Mouse (Mus musculus) MEL (cell line): ENCODE measurements around the gene Acvr1b. TPM values are rescaled to one million over a fixed set of nuclear protein-coding genes. Genes with fewer than 3 reads are reported as not detected.

Source experiments
- DNase-seq: peaks from one replicate; pipeline ENCODE4 v3.0.0; 2011; ENCODE audit warnings: low read depth, low spot score
- H3K27ac ChIP-seq: 2 replicates; pipeline ENCODE4 v1.5.1; 2012; ENCODE audit warnings: low read depth, mild to moderate bottlenecking, control low read depth, low read length, moderate library complexity; ENCODE audit not compliant: control insufficient read depth
- H3K27me3 ChIP-seq, 2 experiments: fragments of 150-350 bp in 1 of 2; sonication (generic) in 1 of 2; 2 replicates each; pipeline ENCODE4 v1.6.1; 2012; ENCODE audit warnings: low read length in 2 of 2, mild to moderate bottlenecking in 2 of 2, improper control_type of control experiment in 1 of 2, moderate library complexity in 1 of 2; ENCODE audit not compliant: insufficient read depth in 2 of 2, control insufficient read depth in 1 of 2
- H3K36me3 ChIP-seq, 2 experiments: 2 replicates each; pipeline ENCODE4 v1.6.1; 2012 to 2014; ENCODE audit warnings: low read length in 2 of 2, improper control_type of control experiment in 1 of 2, inconsistent platforms in 1 of 2, mild to moderate bottlenecking in 1 of 2; ENCODE audit not compliant: insufficient read depth in 2 of 2, control insufficient read depth in 1 of 2
- H3K4me1 ChIP-seq, 2 experiments: fragments of 150-350 bp in 1 of 2; sonication (generic) in 1 of 2; 2 replicates each; pipeline ENCODE4 v1.6.1; 2012; ENCODE audit warnings: low read length in 2 of 2, improper control_type of control experiment in 1 of 2, mild to moderate bottlenecking in 1 of 2; ENCODE audit not compliant: insufficient read depth in 2 of 2, control insufficient read depth in 1 of 2
- H3K4me3 ChIP-seq, 2 experiments: fragments of 150-350 bp in 1 of 2; sonication (generic) in 1 of 2; 2 replicates each; pipeline ENCODE4 v1.5.1; 2012; ENCODE audit warnings: low read depth in 2 of 2, low read length in 2 of 2, mild to moderate bottlenecking in 2 of 2, moderate library complexity in 2 of 2, control low read depth in 1 of 2, improper control_type of control experiment in 1 of 2; ENCODE audit not compliant: control insufficient read depth in 1 of 2, insufficient read depth in 1 of 2
- H3K79me2 ChIP-seq: 2 replicates; pipeline ENCODE4 v1.6.1; 2012; ENCODE audit warnings: mild to moderate bottlenecking, low read length, moderate library complexity; ENCODE audit not compliant: control insufficient read depth, poor library complexity, insufficient read depth
- H3K9ac ChIP-seq: 2 replicates; pipeline ENCODE4 v1.6.1; 2012; ENCODE audit warnings: low read depth, mild to moderate bottlenecking, control low read depth, low read length, moderate library complexity; ENCODE audit not compliant: control insufficient read depth, poor library complexity, severe bottlenecking
- H3K9me3 ChIP-seq: fragments of 150-350 bp; sonication (generic); replicated peaks from 2 replicates; pipeline ENCODE4 v1.6.1; 2012; ENCODE audit warnings: mild to moderate bottlenecking, low read length, improper control_type of control experiment, moderate library complexity; ENCODE audit not compliant: insufficient read depth
- BHLHE40 ChIP-seq: IDR thresholded peaks from 2 replicates; pipeline ENCODE4 v1.6.1; 2012; ENCODE audit warnings: low read depth, mild to moderate bottlenecking, inconsistent platforms, low read length, improper control_type of control experiment, borderline replicate concordance
- CHD1 ChIP-seq: IDR thresholded peaks from 2 replicates; pipeline ENCODE4 v1.6.1; 2012; ENCODE audit warnings: low read depth, mild to moderate bottlenecking, inconsistent platforms, low read length, improper control_type of control experiment
- CHD2 ChIP-seq: IDR thresholded peaks from 2 replicates; pipeline ENCODE4 v1.6.1; 2011; ENCODE audit warnings: low read length, improper control_type of control experiment
- CTCF ChIP-seq, 3 experiments: IDR thresholded peaks in 2 of 3; conservative IDR thresholded peaks in 1 of 3; 2 replicates each; pipeline ENCODE4 v1.5.1; 2011 to 2012; ENCODE audit warnings: low read length in 3 of 3, low read depth in 2 of 3, mild to moderate bottlenecking in 2 of 3, improper control_type of control experiment in 1 of 3, inconsistent platforms in 1 of 3, mixed read lengths in 1 of 3, moderate library complexity in 1 of 3; ENCODE audit not compliant: control insufficient read depth in 1 of 3, insufficient read depth in 1 of 3, poor library complexity in 1 of 3, severe bottlenecking in 1 of 3
- ETS1 ChIP-seq: IDR thresholded peaks from 2 replicates; pipeline ENCODE4 v1.6.1; 2012; ENCODE audit warnings: low read depth, mild to moderate bottlenecking, inconsistent platforms, low read length, improper control_type of control experiment, moderate library complexity
- GATA1 ChIP-seq: IDR thresholded peaks from 2 replicates; pipeline ENCODE4 v1.6.1; 2011; ENCODE audit warnings: low read depth, low read length, improper control_type of control experiment
- HCFC1 ChIP-seq: IDR thresholded peaks from 2 replicates; pipeline ENCODE4 v1.6.1; 2012; ENCODE audit warnings: low read depth, mild to moderate bottlenecking, inconsistent platforms, low read length, improper control_type of control experiment, moderate library complexity
- KAT2A ChIP-seq: conservative IDR thresholded peaks from 2 replicates; pipeline ENCODE4 v1.6.1; 2012; ENCODE audit warnings: low read depth, low read length, improper control_type of control experiment, inconsistent platforms
- MAX ChIP-seq: IDR thresholded peaks from 2 replicates; pipeline ENCODE4 v1.6.1; 2011; ENCODE audit warnings: low read length, improper control_type of control experiment
- MXI1 ChIP-seq: IDR thresholded peaks from 2 replicates; pipeline ENCODE4 v1.6.1; 2011; ENCODE audit warnings: mild to moderate bottlenecking, low read depth, low read length, improper control_type of control experiment
- MYB ChIP-seq: IDR thresholded peaks from 2 replicates; pipeline ENCODE4 v1.6.1; 2011; ENCODE audit warnings: mild to moderate bottlenecking, low read depth, low read length, improper control_type of control experiment
- POLR2AphosphoS5 ChIP-seq: IDR thresholded peaks from 2 replicates; pipeline ENCODE4 v1.6.1; 2012; ENCODE audit warnings: low read depth, borderline replicate concordance, mild to moderate bottlenecking, inconsistent platforms, low read length, moderate library complexity, mixed read lengths
- TBP ChIP-seq: IDR thresholded peaks from 2 replicates; pipeline ENCODE4 v1.8.0; 2011; ENCODE audit warnings: low read depth, low read length, improper control_type of control experiment
- TCF12 ChIP-seq: IDR thresholded peaks from 2 replicates; pipeline ENCODE4 v1.6.1; 2014; ENCODE audit warnings: low read depth, mild to moderate bottlenecking, inconsistent platforms, low read length, improper control_type of control experiment, moderate library complexity
- USF1 ChIP-seq: IDR thresholded peaks from 2 replicates; pipeline ENCODE4 v1.6.1; 2014; ENCODE audit warnings: low read depth, mild to moderate bottlenecking, inconsistent platforms, low read length, improper control_type of control experiment, moderate library complexity
- polyA plus RNA-seq, 2 experiments: library from polyadenylated mRNA; stranded (reverse) in 1 of 2; unstranded in 1 of 2; fragments of >175 nt in 1 of 2; fragments of >200 nt in 1 of 2; gene quantifications; 2 replicates each; pipeline versions ENCODE4 v1.2.1 to v1.2.4; 2012; ENCODE audit warnings: low replicate concordance in 2 of 2, low read depth in 1 of 2; ENCODE audit not compliant: insufficient read length in 2 of 2, insufficient read depth in 1 of 2, missing spikeins in 1 of 2
- total RNA-seq: library from RNA; depleted of rRNA; stranded (reverse); fragments of 300-350 nt; gene quantifications from 2 replicates; pipeline ENCODE4 v1.2.3, GENCODE M21; 2012

Acvr1b gene
- total and polyA plus RNA-seq, 3 experiments: 10.4 to 13.2 TPM; not detected in 1

- TF ChIP-seq MXI1: no peak
Observed at GRCm38 (mm10) chr15:101160128-101160527, 13.7 kb upstream of the Acvr1b start (continued).

GRCm38 (mm10) chr15:101160591-101160990 is 13.3 kb upstream of the Acvr1b start:
- Histone ChIP-seq H3K27me3 (no peaks in the 10 kb centered on the region), H3K36me3 (peaks cover 0 to 28% of the 10 kb centered on the region in 2 experiments; a peak in 2 of 4 replicates), H3K4me3 (no peak overlapping the region), H3K9ac (peak overlapping the region; percentile 1; the same call in 1 of the 2 replicates), H3K9me3 (no peaks in the 10 kb centered on the region), H3K27ac (0 out of 2 replicates have a peak overlapping the region, but pooled peaks have one; percentile 5), H3K4me1 (peaks cover 26 to 27% of the 10 kb centered on the region in 2 experiments), H3K79me2 (no peaks in the 10 kb centered on the region; the same call in 1 of the 2 replicates)
- DNase-seq: peak; percentile 46
- no peak for TF ChIP-seq MYB
- no peak for TF ChIP-seq GATA1

- H3K9ac ChIP-seq: no peak overlapping the region
- H3K4me3 ChIP-seq: no peak overlapping the region
- H3K36me3 ChIP-seq: peaks cover 0 to 35% of the 10 kb centered on the region in 2 experiments; a peak in 2 of 4 replicates
- H3K27ac ChIP-seq: no peak overlapping the region
- no peak for DNase-seq
- TF ChIP-seq KAT2A: no peak
- TF ChIP-seq TBP: no peak
- no peak for TF ChIP-seq ETS1
- TF ChIP-seq CHD2: no peak
- no peak for TF ChIP-seq POLR2AphosphoS5
- no peak for TF ChIP-seq USF1
- TF ChIP-seq MAX: no peak
- no peak for TF ChIP-seq BHLHE40
- no peak for TF ChIP-seq GATA1
- no peak for TF ChIP-seq CHD1
- no peak for TF ChIP-seq TCF12
- TF ChIP-seq HCFC1: no peak
- no peak for TF ChIP-seq CTCF (IDR thresholded peaks at IDR 0.05 in 2 of 3, conservative IDR thresholded peaks at IDR 0.05 in 1 of 3; ENCODE audit: control insufficient read depth in 1 of 3, insufficient read depth in 1 of 3, low read depth in 2 of 3, low read length in 3 of 3, poor library complexity in 1 of 3, severe bottlenecking in 1 of 3)
- no peaks in the 10 kb centered on the region; the same call in 1 of the 2 replicates for H3K79me2 ChIP-seq
- no peaks in the 10 kb centered on the region for H3K9me3 ChIP-seq
- no peaks in the 10 kb centered on the region for H3K27me3 ChIP-seq
- H3K4me1 ChIP-seq: peaks cover 30 to 35% of the 10 kb centered on the region in 2 experiments
Observed at GRCm38 (mm10) chr15:101161534-101161933, 12.3 kb upstream of the Acvr1b start.
